Mouse (Mus musculus): ENCODE measurements around the gene C1galt1c1. TPM values are rescaled to one million over a fixed set of nuclear protein-coding genes. Genes with fewer than 3 reads are reported as not detected.

The C1galt1c1 gene
- polyA plus RNA-seq, 1 experiment from 2014 or later = 30.5 TPM

DNA sequence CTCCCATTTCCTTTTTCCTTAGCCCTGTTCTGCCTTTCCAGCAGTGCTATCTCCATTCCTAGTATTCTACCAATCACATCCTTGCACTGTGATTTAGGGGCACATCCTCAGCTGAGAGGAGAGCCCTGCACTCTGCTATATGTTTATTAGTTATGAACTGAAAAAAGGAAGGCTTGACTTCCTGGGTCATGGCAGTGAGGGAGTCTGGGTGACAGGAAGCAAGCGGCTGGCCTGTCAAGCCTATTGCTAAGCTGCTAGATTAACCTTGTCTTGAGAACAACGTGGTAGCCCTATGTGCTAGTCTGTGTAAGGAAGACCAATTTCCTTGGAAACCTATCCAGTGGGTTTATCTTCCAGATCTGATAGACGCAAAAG lies 33.9 kb downstream of the C1galt1c1 start:
- Histone ChIP-seq H3K36me3 (no peaks in the 10 kb centered on the region), H3K9me3 (replicated peaks) (no peaks in the 10 kb centered on the region), H3K27me3 (replicated peaks) (no peaks in the 10 kb centered on the region), H3K4me2 (peak overlapping the region; percentile 72), H3K27ac (ENCODE audit: poor library complexity, severe bottlenecking) (peak overlapping the region; percentile 82), H3K9ac (peak overlapping the region; percentile 65), H3K4me1 (replicated peaks) (no peaks in the 10 kb centered on the region), H3K4me3 (peak overlapping the region; percentile 59)
- WGBS = 17% methylated on average over 3 of the region's 3 CpGs
- ATAC-seq (ENCODE audit: insufficient number of reproducible peaks, low FRiP score) = no peak

GRCm38 (mm10) chrX:38600177-38600994 lies 34.5 kb downstream of the C1galt1c1 start, which contains the start of gene Mcts1:
Gene Mcts1 (plus strand): TSS chrX:38600578.
- no peaks in the 10 kb centered on the region for H3K27me3 ChIP-seq (replicated peaks)
- H3K9ac ChIP-seq = peak within 1 kb of the TSS; percentile 65
- no peaks in the 10 kb centered on the region for H3K9me3 ChIP-seq (replicated peaks)
- no peaks in the 10 kb centered on the region for H3K4me1 ChIP-seq (replicated peaks)
- H3K4me2 ChIP-seq = peak within 1 kb of the TSS; percentile 72
- no peaks in the 10 kb centered on the region for H3K36me3 ChIP-seq
- peak within 1 kb of the TSS; percentile 82 for H3K27ac ChIP-seq (ENCODE audit: poor library complexity, severe bottlenecking)
- WGBS = 24% methylated on average over 26 of the region's 26 CpGs
- peak; percentile 75 for ATAC-seq (ENCODE audit: insufficient number of reproducible peaks, low FRiP score)
- peak within 1 kb of the TSS; percentile 59 for H3K4me3 ChIP-seq

DNA sequence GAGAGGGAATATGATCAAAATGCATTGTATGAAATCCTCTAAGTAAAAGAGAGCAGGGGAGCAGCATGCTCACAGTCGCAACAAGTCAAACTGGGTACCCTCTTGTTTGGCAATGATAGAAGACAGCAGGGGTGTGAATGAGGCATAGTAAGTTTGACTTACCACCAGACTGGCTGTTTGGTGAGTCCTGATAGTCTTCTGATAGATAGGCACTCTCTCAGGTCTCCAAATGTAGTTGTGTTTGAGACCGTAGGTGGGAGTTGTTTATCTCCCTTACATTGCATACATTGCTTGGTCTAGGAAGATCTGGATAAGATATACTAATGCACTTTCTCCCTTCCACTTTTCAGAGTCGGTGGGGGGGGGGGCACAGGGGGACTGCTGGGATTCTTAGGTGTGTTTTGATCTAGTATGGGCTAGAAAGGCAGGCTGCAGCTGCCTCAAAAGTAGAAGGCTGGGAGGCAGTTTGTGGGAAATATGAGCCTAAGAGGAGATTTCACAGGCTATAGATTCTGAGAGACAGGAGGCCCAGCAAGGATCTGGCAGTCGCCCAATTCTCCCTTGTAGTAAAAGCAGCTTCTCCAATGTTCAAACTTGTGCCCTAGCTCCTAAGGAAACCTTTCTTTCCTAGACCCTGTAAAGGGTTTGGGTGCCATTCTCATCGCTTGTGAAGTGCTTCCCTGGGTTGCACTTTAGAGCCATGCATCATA lies 41.6 kb downstream of the C1galt1c1 start:
- no peak overlapping the region for H3K9ac ChIP-seq
- 44% methylated on average over 5 of the region's 5 CpGs for WGBS
- no peak for ATAC-seq (ENCODE audit: insufficient number of reproducible peaks, low FRiP score)
- 0 out of 2 replicates have a peak, but pooled peaks cover 4% of the 10 kb centered on the region for H3K4me1 ChIP-seq (replicated peaks)
- H3K27me3 ChIP-seq (replicated peaks) = no peaks in the 10 kb centered on the region
- no peak overlapping the region for H3K4me3 ChIP-seq
- no peak overlapping the region; the same call in 1 of the 2 replicates for H3K27ac ChIP-seq (ENCODE audit: poor library complexity, severe bottlenecking)
- no peaks in the 10 kb centered on the region for H3K36me3 ChIP-seq
- H3K9me3 ChIP-seq (replicated peaks) = no peaks in the 10 kb centered on the region
- no peak overlapping the region for H3K4me2 ChIP-seq

DNA sequence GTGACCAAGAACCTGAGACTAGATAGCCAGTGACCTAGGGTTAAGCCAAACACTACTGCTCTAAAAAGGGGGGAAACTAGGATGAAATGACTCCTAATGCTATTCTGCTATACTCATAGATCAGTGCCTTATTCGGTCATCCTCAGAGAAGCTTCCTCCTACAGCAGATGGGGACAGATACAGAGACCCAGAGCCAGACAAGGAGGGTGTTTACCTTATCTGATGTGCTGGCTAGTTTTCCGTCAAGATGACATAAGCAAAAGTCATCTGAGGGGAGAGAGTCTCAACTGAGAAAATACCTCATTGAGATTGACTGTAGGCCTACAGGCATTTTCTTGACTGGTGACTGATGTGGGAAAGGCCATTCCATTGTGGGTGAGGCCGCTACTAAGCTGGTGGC lies 43.1 kb downstream of the C1galt1c1 start:
- Histone ChIP-seq H3K4me3 (no peak overlapping the region), H3K4me2 (no peak overlapping the region), H3K9me3 (replicated peaks) (no peaks in the 10 kb centered on the region), H3K9ac (no peak overlapping the region), H3K4me1 (replicated peaks) (0 out of 2 replicates have a peak, but pooled peaks cover 4% of the 10 kb centered on the region), H3K27ac (ENCODE audit: poor library complexity, severe bottlenecking) (no peak overlapping the region), H3K27me3 (replicated peaks) (no peaks in the 10 kb centered on the region), H3K36me3 (no peaks in the 10 kb centered on the region)
- WGBS = 76% methylated on average over 3 of the region's 3 CpGs
- no peak for ATAC-seq (ENCODE audit: insufficient number of reproducible peaks, low FRiP score)

GRCm38 (mm10) chrX:38589827-38590226 lies 45.1 kb downstream of the C1galt1c1 start:
- H3K9me3 ChIP-seq (replicated peaks) = no peaks in the 10 kb centered on the region
- H3K4me2 ChIP-seq = no peak overlapping the region
- 0 out of 2 replicates have a peak, but pooled peaks cover 4% of the 10 kb centered on the region for H3K4me1 ChIP-seq (replicated peaks)
- no peaks in the 10 kb centered on the region for H3K27me3 ChIP-seq (replicated peaks)
- 27% methylated on average over 4 of the region's 4 CpGs for WGBS
- H3K4me3 ChIP-seq = no peak overlapping the region
- H3K36me3 ChIP-seq = no peaks in the 10 kb centered on the region
- peak overlapping the region; percentile 64 for H3K27ac ChIP-seq (ENCODE audit: poor library complexity, severe bottlenecking)
- no peak overlapping the region for H3K9ac ChIP-seq
- no peak; the same call in 1 of the 2 replicates for ATAC-seq (ENCODE audit: insufficient number of reproducible peaks, low FRiP score)

DNA sequence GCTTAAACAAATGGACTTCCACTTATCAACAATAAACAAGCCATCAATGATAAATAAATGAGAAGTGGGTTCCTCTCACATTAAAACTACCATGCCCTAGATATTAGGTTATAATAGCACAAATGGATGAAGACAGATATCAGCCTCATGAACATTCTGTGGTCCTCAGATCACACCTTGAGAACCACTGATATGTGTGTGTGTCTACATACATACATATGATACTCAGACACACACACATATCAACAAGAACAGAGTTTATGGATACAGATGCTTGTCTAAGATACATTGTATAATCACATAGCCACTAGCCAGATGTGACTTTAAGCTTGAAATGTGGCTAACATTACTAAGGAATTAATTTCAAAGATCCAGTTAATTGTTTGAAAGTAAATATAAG lies 51.6 kb downstream of the C1galt1c1 start:
- Histone ChIP-seq H3K36me3 (no peaks in the 10 kb centered on the region), H3K27ac (ENCODE audit: poor library complexity, severe bottlenecking) (no peak overlapping the region), H3K4me2 (no peak overlapping the region), H3K9ac (no peak overlapping the region), H3K4me3 (no peak overlapping the region), H3K9me3 (replicated peaks) (no peaks in the 10 kb centered on the region), H3K27me3 (replicated peaks) (no peaks in the 10 kb centered on the region), H3K4me1 (replicated peaks) (no peaks in the 10 kb centered on the region)
- no peak for ATAC-seq (ENCODE audit: insufficient number of reproducible peaks, low FRiP score)

DNA sequence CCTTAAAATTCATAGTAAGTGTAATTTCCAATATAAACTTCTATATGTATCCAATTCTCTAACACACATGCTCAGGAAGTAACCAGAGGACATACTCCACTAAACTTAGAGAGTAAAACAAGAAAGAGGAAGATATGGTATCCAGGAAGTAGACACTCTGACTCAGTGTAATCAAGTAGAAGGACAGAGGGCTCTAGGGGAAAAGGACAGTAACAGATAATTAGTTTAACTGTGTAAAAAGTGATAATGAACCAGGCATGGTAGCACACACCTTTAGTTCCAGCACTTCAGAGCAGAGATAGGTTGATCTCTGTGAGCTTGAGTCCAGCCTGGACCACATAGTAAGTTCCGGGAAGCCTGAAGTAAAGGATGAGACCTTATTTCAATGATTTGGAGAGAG lies 53.7 kb downstream of the C1galt1c1 start:
- H3K9ac ChIP-seq = no peak overlapping the region
- H3K27me3 ChIP-seq (replicated peaks) = no peaks in the 10 kb centered on the region
- no peaks in the 10 kb centered on the region for H3K9me3 ChIP-seq (replicated peaks)
- no peak overlapping the region for H3K4me2 ChIP-seq
- H3K27ac ChIP-seq (ENCODE audit: poor library complexity, severe bottlenecking) = no peak overlapping the region
- ATAC-seq (ENCODE audit: insufficient number of reproducible peaks, low FRiP score) = no peak
- no peaks in the 10 kb centered on the region for H3K4me1 ChIP-seq (replicated peaks)
- H3K4me3 ChIP-seq = no peak overlapping the region
- 71% methylated on average over 1 of the region's 1 CpGs for WGBS
- no peaks in the 10 kb centered on the region for H3K36me3 ChIP-seq

Other genes starting within 250 kb of the C1galt1c1 start
- gene Lamp2, start 178.6 kb downstream of the C1galt1c1 start, polyA plus RNA-seq (2016; fragmentation: Nextera tagmentation; extraction: Ambion mirVana) = 149 and 153 TPM in 2 replicates
- gene Cul4b, start 58.9 kb downstream of the C1galt1c1 start, polyA plus RNA-seq (2016; fragmentation: Nextera tagmentation; extraction: Ambion mirVana) = 34.1 and 36.1 TPM in 2 replicates
- 53.7 and 58.9 TPM in 2 replicates for gene Mcts1, start 34.5 kb downstream of the C1galt1c1 start, polyA plus RNA-seq (2016; fragmentation: Nextera tagmentation; extraction: Ambion mirVana)
- gene 6030498E09Rik, start 137.6 kb upstream of the C1galt1c1 start, polyA plus RNA-seq (2016; fragmentation: Nextera tagmentation; extraction: Ambion mirVana) = 1.8 and 2.0 TPM in 2 replicates